Mouse (Mus musculus): ENCODE measurements around the gene Crispld2. TPM values are rescaled to one million over a fixed set of nuclear protein-coding genes. Genes with fewer than 3 reads are reported as not detected.

The Crispld2 gene
- polyA plus RNA-seq, 1 experiment = 2.4 TPM

GRCm38 (mm10) chr8:120001712-120002111 lies 9.5 kb downstream of the Crispld2 start:
- 87% methylated on average over 7 of the region's 7 CpGs for WGBS
- Histone ChIP-seq H3K4me3 (replicated peaks; ENCODE audit: insufficient read depth, low read depth, low read length) (no peak overlapping the region), H3K27ac (ENCODE audit: insufficient read depth, low read length) (no peak overlapping the region), H3K4me1 (ENCODE audit: control insufficient read depth, insufficient read depth, low read length) (0 out of 2 replicates have a peak, but pooled peaks cover 3% of the 10 kb centered on the region), H3K27me3 (ENCODE audit: control insufficient read depth, insufficient read depth, low read length) (no peaks in the 10 kb centered on the region)
- TF ChIP-seq POLR2A (IDR thresholded peaks at IDR 0.05; ENCODE audit: borderline replicate concordance, insufficient read depth, low read length) (no peak), CTCF (IDR thresholded peaks at IDR 0.05; ENCODE audit: borderline replicate concordance, insufficient read depth, low read depth, low read length) (no peak)
- no peak for DNase-seq

DNA sequence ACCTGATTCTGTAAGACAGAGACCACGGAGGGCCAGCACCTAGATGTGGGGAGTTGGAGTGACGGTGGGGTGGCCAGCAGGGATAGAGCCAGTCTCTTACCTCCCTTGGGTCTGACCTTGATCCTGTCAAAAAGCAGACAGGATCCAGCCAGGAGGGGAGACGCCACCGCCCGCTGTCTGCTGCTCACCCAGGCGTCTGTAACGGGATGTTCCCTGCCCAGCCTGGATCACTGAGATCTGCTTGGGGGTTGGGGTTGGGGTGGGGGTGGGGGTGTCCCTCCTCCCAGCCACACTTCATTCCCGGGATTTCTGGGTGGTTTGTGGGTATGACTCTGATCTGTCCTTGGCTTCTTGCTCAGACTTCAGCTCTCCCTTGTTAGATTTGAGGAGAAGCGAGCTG lies 10.1 kb downstream of the Crispld2 start:
- WGBS = 64% methylated on average over 9 of the region's 9 CpGs
- no peak for DNase-seq
- H3K4me3 ChIP-seq (replicated peaks; ENCODE audit: insufficient read depth, low read depth, low read length) = no peak overlapping the region
- 0 out of 2 replicates have a peak, but pooled peaks cover 3% of the 10 kb centered on the region for H3K4me1 ChIP-seq (ENCODE audit: control insufficient read depth, insufficient read depth, low read length)
- TF ChIP-seq POLR2A (IDR thresholded peaks at IDR 0.05; ENCODE audit: borderline replicate concordance, insufficient read depth, low read length) = no peak
- TF ChIP-seq CTCF (IDR thresholded peaks at IDR 0.05; ENCODE audit: borderline replicate concordance, insufficient read depth, low read depth, low read length) = no peak
- no peak overlapping the region for H3K27ac ChIP-seq (ENCODE audit: insufficient read depth, low read length)
- no peaks in the 10 kb centered on the region for H3K27me3 ChIP-seq (ENCODE audit: control insufficient read depth, insufficient read depth, low read length)

DNA sequence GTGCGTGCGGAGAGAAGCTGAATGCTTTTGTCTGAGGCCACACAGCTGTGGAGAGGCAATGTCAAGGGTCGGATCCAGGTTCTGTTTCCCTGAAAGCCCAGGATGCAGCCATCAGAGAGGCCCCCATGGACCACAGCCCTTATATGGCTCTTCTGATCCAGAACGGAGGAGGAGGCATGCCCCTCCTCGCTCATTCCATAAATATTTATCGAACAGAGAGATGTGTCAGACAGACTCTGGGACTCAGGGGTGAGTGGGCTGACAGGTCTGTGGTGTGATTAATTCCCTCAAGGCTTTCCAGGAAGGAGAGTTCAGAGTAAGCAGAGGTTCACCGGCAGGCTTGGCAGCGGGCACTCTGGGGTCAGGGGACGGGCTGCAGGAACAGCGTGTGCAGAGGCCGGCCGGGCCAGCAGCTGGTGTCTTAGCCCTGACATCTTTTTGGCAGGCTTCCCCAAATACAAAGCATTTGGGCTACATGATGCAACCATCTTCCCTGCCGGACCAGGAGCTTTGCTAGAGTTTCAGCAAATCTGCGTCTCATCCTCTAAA lies 12.0 kb downstream of the Crispld2 start:
- H3K4me3 ChIP-seq (replicated peaks; ENCODE audit: insufficient read depth, low read depth, low read length) = no peak overlapping the region
- H3K27ac ChIP-seq (ENCODE audit: insufficient read depth, low read length) = no peak overlapping the region
- H3K27me3 ChIP-seq (ENCODE audit: control insufficient read depth, insufficient read depth, low read length) = no peaks in the 10 kb centered on the region
- H3K4me1 ChIP-seq (ENCODE audit: control insufficient read depth, insufficient read depth, low read length) = 0 out of 2 replicates have a peak, but pooled peaks cover 3% of the 10 kb centered on the region
- TF ChIP-seq CTCF (IDR thresholded peaks at IDR 0.05; ENCODE audit: borderline replicate concordance, insufficient read depth, low read depth, low read length) (no peak), POLR2A (IDR thresholded peaks at IDR 0.05; ENCODE audit: borderline replicate concordance, insufficient read depth, low read length) (no peak)
- DNase-seq = no peak
- WGBS = 39% methylated on average over 14 of the region's 14 CpGs

- no peak for DNase-seq
- no peak for TF ChIP-seq CTCF (IDR thresholded peaks at IDR 0.05; ENCODE audit: borderline replicate concordance, insufficient read depth, low read depth, low read length)
- TF ChIP-seq POLR2A (IDR thresholded peaks at IDR 0.05; ENCODE audit: borderline replicate concordance, insufficient read depth, low read length) = no peak
Observed at GRCm38 (mm10) chr8:120004705-120005381, 12.6 kb downstream of the Crispld2 start.

GRCm38 (mm10) chr8:120006645-120007160 lies 14.5 kb downstream of the Crispld2 start:
- Histone ChIP-seq H3K4me1 (ENCODE audit: control insufficient read depth, insufficient read depth, low read length) (peaks cover under 1% of the 10 kb centered on the region; the same call in 1 of the 2 replicates), H3K27me3 (ENCODE audit: control insufficient read depth, insufficient read depth, low read length) (no peaks in the 10 kb centered on the region), H3K4me3 (replicated peaks; ENCODE audit: insufficient read depth, low read depth, low read length) (no peak overlapping the region), H3K27ac (ENCODE audit: insufficient read depth, low read length) (no peak overlapping the region)
- no peak for TF ChIP-seq CTCF (IDR thresholded peaks at IDR 0.05; ENCODE audit: borderline replicate concordance, insufficient read depth, low read depth, low read length)
- WGBS = 46% methylated on average over 9 of the region's 9 CpGs
- no peak for DNase-seq

More at GRCm38 (mm10) chr8:120004705-120005381, 12.6 kb downstream of the Crispld2 start:
- 47% methylated on average over 2 of the region's 2 CpGs for WGBS
- Histone ChIP-seq H3K27me3 (ENCODE audit: control insufficient read depth, insufficient read depth, low read length) (no peaks in the 10 kb centered on the region), H3K27ac (ENCODE audit: insufficient read depth, low read length) (no peak overlapping the region), H3K4me3 (replicated peaks; ENCODE audit: insufficient read depth, low read depth, low read length) (no peak overlapping the region), H3K4me1 (ENCODE audit: control insufficient read depth, insufficient read depth, low read length) (0 out of 2 replicates have a peak, but pooled peaks cover 3% of the 10 kb centered on the region)

- WGBS = 75% methylated on average over 9 of the region's 9 CpGs
- Histone ChIP-seq H3K4me3 (replicated peaks; ENCODE audit: insufficient read depth, low read depth, low read length) (no peak overlapping the region), H3K4me1 (ENCODE audit: control insufficient read depth, insufficient read depth, low read length) (peaks cover 5% of the 10 kb centered on the region), H3K27ac (ENCODE audit: insufficient read depth, low read length) (no peak overlapping the region), H3K27me3 (ENCODE audit: control insufficient read depth, insufficient read depth, low read length) (no peaks in the 10 kb centered on the region)
- TF ChIP-seq CTCF (IDR thresholded peaks at IDR 0.05; ENCODE audit: borderline replicate concordance, insufficient read depth, low read depth, low read length) = no peak
- TF ChIP-seq POLR2A (IDR thresholded peaks at IDR 0.05; ENCODE audit: borderline replicate concordance, insufficient read depth, low read length) = no peak
- DNase-seq = no peak
Observed at GRCm38 (mm10) chr8:120007178-120007577, 14.9 kb downstream of the Crispld2 start.

DNA sequence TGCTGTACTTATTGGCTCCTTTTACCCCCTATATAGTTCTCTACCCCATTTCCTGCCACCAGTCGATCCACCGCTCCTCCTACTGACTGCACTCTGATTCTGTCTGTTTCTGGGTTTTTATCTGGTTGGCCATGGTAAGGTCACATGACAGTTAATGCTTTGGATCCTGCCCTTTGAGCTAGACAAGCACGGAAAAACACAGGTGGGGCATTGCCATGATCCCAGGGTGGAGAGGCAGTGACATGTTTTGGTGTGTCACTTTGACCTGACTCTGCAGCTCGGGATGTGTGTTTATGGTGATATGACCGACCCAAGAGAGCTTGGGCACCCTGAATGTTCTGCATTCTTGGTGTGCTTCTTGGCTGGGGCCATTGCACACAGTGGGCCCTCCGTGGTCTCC lies 17.0 kb downstream of the Crispld2 start:
- H3K4me1 ChIP-seq (ENCODE audit: control insufficient read depth, insufficient read depth, low read length) = peaks cover 9% of the 10 kb centered on the region
- TF ChIP-seq CTCF (IDR thresholded peaks at IDR 0.05; ENCODE audit: borderline replicate concordance, insufficient read depth, low read depth, low read length) (no peak), POLR2A (IDR thresholded peaks at IDR 0.05; ENCODE audit: borderline replicate concordance, insufficient read depth, low read length) (no peak)
- H3K27me3 ChIP-seq (ENCODE audit: control insufficient read depth, insufficient read depth, low read length) = no peaks in the 10 kb centered on the region
- DNase-seq = no peak
- H3K4me3 ChIP-seq (replicated peaks; ENCODE audit: insufficient read depth, low read depth, low read length) = no peak overlapping the region
- H3K27ac ChIP-seq (ENCODE audit: insufficient read depth, low read length) = no peak overlapping the region
- 81% methylated on average over 6 of the region's 6 CpGs for WGBS

DNA sequence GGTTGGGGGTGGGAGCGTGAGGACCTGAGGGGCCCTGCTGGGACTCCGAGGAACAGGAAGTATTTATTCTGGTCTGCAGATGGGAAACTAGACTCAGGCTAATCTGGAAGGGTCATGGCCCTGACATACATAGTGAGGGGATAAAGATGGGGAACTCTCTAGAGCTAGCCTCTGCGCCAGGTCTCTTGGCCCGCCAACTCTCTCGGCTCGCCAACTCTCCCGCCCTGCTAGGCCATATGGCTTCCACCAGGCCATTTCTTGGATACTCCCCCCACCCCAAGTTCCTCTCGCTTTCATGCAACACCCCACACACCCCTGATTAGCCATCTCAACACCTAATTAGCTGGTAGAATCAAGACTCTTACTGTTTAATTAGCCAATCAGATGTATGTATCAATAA lies 20.3 kb downstream of the Crispld2 start:
- 27% methylated on average over 8 of the region's 8 CpGs for WGBS
- H3K27me3 ChIP-seq (ENCODE audit: control insufficient read depth, insufficient read depth, low read length) = no peaks in the 10 kb centered on the region
- no peak overlapping the region for H3K4me3 ChIP-seq (replicated peaks; ENCODE audit: insufficient read depth, low read depth, low read length)
- peak in 1 of 2 experiments; percentile 22 for DNase-seq
- H3K4me1 ChIP-seq (ENCODE audit: control insufficient read depth, insufficient read depth, low read length) = peaks cover 9% of the 10 kb centered on the region
- TF ChIP-seq CTCF (IDR thresholded peaks at IDR 0.05; ENCODE audit: borderline replicate concordance, insufficient read depth, low read depth, low read length) (no peak), POLR2A (IDR thresholded peaks at IDR 0.05; ENCODE audit: borderline replicate concordance, insufficient read depth, low read length) (no peak)
- no peak overlapping the region for H3K27ac ChIP-seq (ENCODE audit: insufficient read depth, low read length)

All from cerebellum, adult 2 months (tissue).